Mouse (Mus musculus): ENCODE data around the gene Zfp423. TPM values are rescaled to one million over a fixed set of nuclear protein-coding genes. Genes with fewer than 3 reads are reported as not detected.

The Zfp423 gene
- polyA plus RNA-seq, 2 experiments from 2014 or later: not detected

- no peak for ATAC-seq
These were observed 156.8 kb downstream of the Zfp423 start for GRCm38 (mm10) chr8:87802571-87802970.

GRCm38 (mm10) chr8:87800121-87800520 lies 159.3 kb downstream of the Zfp423 start:
- no peak for ATAC-seq

- no peak for ATAC-seq
These were observed 163.2 kb downstream of the Zfp423 start for GRCm38 (mm10) chr8:87796234-87796633.

GRCm38 (mm10) chr8:87794639-87795038 lies 164.8 kb downstream of the Zfp423 start:
- no peak for ATAC-seq

- no peak for ATAC-seq
These were observed 168.3 kb downstream of the Zfp423 start for GRCm38 (mm10) chr8:87791103-87791502.

- ATAC-seq: no peak
These were observed 174.6 kb downstream of the Zfp423 start for GRCm38 (mm10) chr8:87784641-87785439.

GRCm38 (mm10) chr8:87784227-87784626 lies 175.2 kb downstream of the Zfp423 start:
- ATAC-seq: no peak

GRCm38 (mm10) chr8:87783198-87783597 lies 176.2 kb downstream of the Zfp423 start:
- no peak for ATAC-seq

GRCm38 (mm10) chr8:87777586-87777985 lies 181.8 kb downstream of the Zfp423 start:
- ATAC-seq: no peak

GRCm38 (mm10) chr8:87775889-87776288 lies 183.5 kb downstream of the Zfp423 start:
- ATAC-seq: no peak

- no peak for ATAC-seq
These were observed 184.4 kb downstream of the Zfp423 start for GRCm38 (mm10) chr8:87774966-87775365.

GRCm38 (mm10) chr8:87772894-87773502 lies 186.4 kb downstream of the Zfp423 start:
- no peak for ATAC-seq

GRCm38 (mm10) chr8:87767882-87768281 lies 191.5 kb downstream of the Zfp423 start:
- ATAC-seq: no peak

GRCm38 (mm10) chr8:87765276-87765675 lies 194.1 kb downstream of the Zfp423 start:
- no peak for ATAC-seq

- ATAC-seq: no peak
These were observed 200.6 kb downstream of the Zfp423 start for GRCm38 (mm10) chr8:87758750-87759149.

GRCm38 (mm10) chr8:87754853-87755252 lies 204.5 kb downstream of the Zfp423 start:
- ATAC-seq: no peak

- no peak for ATAC-seq
These were observed 205.8 kb downstream of the Zfp423 start for GRCm38 (mm10) chr8:87753636-87754035.

GRCm38 (mm10) chr8:87753148-87753547 lies 206.2 kb downstream of the Zfp423 start:
- no peak for ATAC-seq

- ATAC-seq: no peak
These were observed 206.7 kb downstream of the Zfp423 start for GRCm38 (mm10) chr8:87752710-87753109.

GRCm38 (mm10) chr8:87747582-87747981 lies 211.8 kb downstream of the Zfp423 start:
- ATAC-seq: no peak

- no peak for ATAC-seq
These were observed 212.3 kb downstream of the Zfp423 start for GRCm38 (mm10) chr8:87747142-87747541.

- ATAC-seq: no peak
These were observed 213.3 kb downstream of the Zfp423 start for GRCm38 (mm10) chr8:87746072-87746471.

GRCm38 (mm10) chr8:87745125-87745698 lies 214.2 kb downstream of the Zfp423 start:
- no peak for ATAC-seq

GRCm38 (mm10) chr8:87744556-87744955 lies 214.8 kb downstream of the Zfp423 start:
- no peak for ATAC-seq
